Mouse (Mus musculus) ES-E14 (cell line): Measurements from ENCODE around the gene Man2b1. TPM values are rescaled to one million over a fixed set of nuclear protein-coding genes. Genes with fewer than 3 reads are reported as not detected.
"Not testable (repeated sequence)": the region's sequence is repeated elsewhere in the genome, so short reads cannot be mapped to it uniquely, and the experiment has no call there.

Source experiments
- DNase-seq: peaks from one replicate; pipeline ENCODE4 v3.0.0-alpha.2; 2013; ENCODE audit warnings: low read depth, low spot score
- H3K27ac ChIP-seq: 2 replicates; pipeline ENCODE4 v1.5.1; 2012; ENCODE audit warnings: low read depth, mild to moderate bottlenecking, low read length, moderate library complexity, mixed read lengths; ENCODE audit not compliant: poor library complexity, insufficient read depth, severe bottlenecking
- H3K36me3 ChIP-seq: 2 replicates; pipeline ENCODE4 v1.6.1; 2012; ENCODE audit warnings: mild to moderate bottlenecking, low read length, moderate library complexity, mixed read lengths; ENCODE audit not compliant: control insufficient read depth, poor library complexity, insufficient read depth, severe bottlenecking
- H3K4me1 ChIP-seq, 2 experiments: fragments of 150-350 bp in 1 of 2; sonication (generic) in 1 of 2; 2 replicates each; pipeline ENCODE4 v1.6.1; 2012; ENCODE audit warnings: low read length in 2 of 2, mild to moderate bottlenecking in 1 of 2, mixed read lengths in 1 of 2; ENCODE audit not compliant: control insufficient read depth in 2 of 2, insufficient read depth in 2 of 2, poor library complexity in 1 of 2
- H3K4me3 ChIP-seq, 2 experiments: fragments of 150-350 bp in 1 of 2; sonication (generic) in 1 of 2; 2 replicates each; pipeline ENCODE4 v1.5.1; 2012; ENCODE audit warnings: low read length in 2 of 2, low read depth in 1 of 2, mild to moderate bottlenecking in 1 of 2, mixed read lengths in 1 of 2; ENCODE audit not compliant: insufficient read depth in 1 of 2, poor library complexity in 1 of 2, severe bottlenecking in 1 of 2
- H3K9ac ChIP-seq: 2 replicates; pipeline ENCODE4 v1.6.1; 2012; ENCODE audit warnings: low read depth, mild to moderate bottlenecking, low read length, mixed read lengths; ENCODE audit not compliant: poor library complexity, insufficient read depth, severe bottlenecking
- H3K9me3 ChIP-seq: fragments of 150-350 bp; sonication (generic); 2 replicates; pipeline ENCODE4 v1.6.1; 2012; ENCODE audit warnings: low read depth, mild to moderate bottlenecking, low read length; ENCODE audit not compliant: control insufficient read depth, insufficient read depth
- CHD2 ChIP-seq: IDR thresholded peaks from 2 replicates; pipeline ENCODE4 v1.6.1; 2014; ENCODE audit warnings: mild to moderate bottlenecking, low read depth, low read length, inconsistent platforms
- HCFC1 ChIP-seq: IDR thresholded peaks from 2 replicates; pipeline ENCODE4 v1.6.1; 2012; ENCODE audit warnings: low read length, inconsistent platforms, borderline replicate concordance; ENCODE audit not compliant: insufficient read depth
- MAFK ChIP-seq: IDR thresholded peaks from 2 replicates; pipeline ENCODE4 v1.6.1; 2014; ENCODE audit warnings: mild to moderate bottlenecking, low read depth, low read length, inconsistent platforms; ENCODE audit not compliant: insufficient read depth
- ZC3H11A ChIP-seq: IDR thresholded peaks from 2 replicates; pipeline ENCODE4 v1.6.1; 2012; ENCODE audit warnings: low read depth, mild to moderate bottlenecking, inconsistent platforms, low read length, borderline replicate concordance
- ZNF384 ChIP-seq: IDR thresholded peaks from 2 replicates; pipeline ENCODE4 v1.6.1; 2012; ENCODE audit warnings: low read depth, low read length, inconsistent platforms
- in situ Hi-C, 2 experiments: fragments of 600-800 bp; cut with MboI; formaldehyde crosslinking; loops; one replicate each; pipeline ENCODE4 v1.15.1; 2025; ENCODE audit warnings: low sequenced_read_pairs in 2 of 2, inconsistent platforms in 1 of 2; ENCODE audit not compliant: unreplicated experiment in 2 of 2
- total RNA-seq: library from RNA; depleted of rRNA; stranded (reverse); fragments of 300-350 nt; gene quantifications from 2 replicates; pipeline ENCODE4 v1.2.3, GENCODE M21; 2012; rRNA removed

Man2b1 gene
- total RNA-seq, 1 experiment, result 40.2 TPM

DNA sequence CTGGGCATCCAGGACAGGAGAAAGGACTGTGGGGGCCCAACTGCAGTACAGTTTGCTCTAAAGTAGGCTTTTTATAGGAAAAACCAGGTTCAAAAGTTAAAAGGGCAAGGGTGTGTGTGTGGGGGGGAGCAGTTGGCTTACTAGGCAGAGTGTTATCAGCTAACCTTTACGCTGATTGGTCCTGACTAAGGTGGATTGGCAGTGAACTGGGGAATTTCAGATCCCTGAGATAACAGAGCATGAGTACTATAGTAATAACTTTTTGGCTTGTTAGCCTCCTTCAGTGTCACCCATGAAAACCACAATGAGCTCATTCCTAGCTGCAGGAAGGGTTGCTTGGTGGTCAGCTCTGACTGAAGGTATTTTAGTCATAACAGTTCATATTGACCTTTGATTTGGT lies 49.3 kb downstream of the Man2b1 start:
- TF ChIP-seq HCFC1, result no peak
- TF ChIP-seq ZNF384, result no peak
- TF ChIP-seq MAFK, result no peak
- TF ChIP-seq ZC3H11A, result no peak
- TF ChIP-seq CHD2, result no peak
- Histone ChIP-seq H3K9ac (no peak overlapping the region), H3K4me1 (no peaks in the 10 kb centered on the region), H3K36me3 (no peaks in the 10 kb centered on the region), H3K27ac (no peak overlapping the region), H3K4me3 (no peak overlapping the region), H3K9me3 (no peaks in the 10 kb centered on the region)
- in situ Hi-C loops, result no loop called here
- DNase-seq, result no peak

GRCm38 (mm10) chr8:85135690-85136089 lies 52.6 kb downstream of the Man2b1 start:
- DNase-seq, H3K4me3 ChIP-seq, H3K9ac ChIP-seq, H3K9me3 ChIP-seq, H3K36me3 ChIP-seq, in situ Hi-C loops, H3K27ac ChIP-seq, H3K4me1 ChIP-seq: not testable (repeated sequence)

GRCm38 (mm10) chr8:85142516-85142915 lies 59.4 kb downstream of the Man2b1 start:
- in situ Hi-C loops, result no loop called here
- Histone ChIP-seq H3K9me3 (no peaks in the 10 kb centered on the region), H3K4me3 (no peak overlapping the region), H3K4me1 (no peaks in the 10 kb centered on the region), H3K27ac (no peak overlapping the region), H3K36me3 (no peaks in the 10 kb centered on the region), H3K9ac (no peak overlapping the region)
- no peak for TF ChIP-seq HCFC1
- no peak for TF ChIP-seq MAFK
- TF ChIP-seq ZNF384, result no peak
- no peak for DNase-seq

Other genes starting within 250 kb of the Man2b1 start
- 76.7 and 76.8 TPM in 2 replicates for gene Rad23a, start 242.6 kb upstream of the Man2b1 start, total RNA-seq
- 1,121 and 1,357 TPM in 2 replicates for gene Calr, start 236.3 kb upstream of the Man2b1 start, total RNA-seq
- gene Farsa, start 226.3 kb upstream of the Man2b1 start, total RNA-seq, result 123 and 137 TPM in 2 replicates
- gene Syce2, start 211.2 kb upstream of the Man2b1 start, total RNA-seq, result 34.7 and 42.3 TPM in 2 replicates
- 36.3 and 57.2 TPM in 2 replicates for gene Gcdh, start 189.3 kb upstream of the Man2b1 start, total RNA-seq
- 0.31 and 0.53 TPM in 2 replicates for gene Klf1, start 181.3 kb upstream of the Man2b1 start, total RNA-seq
- 23.7 and 29.5 TPM in 2 replicates for gene Dnase2a, start 174.7 kb upstream of the Man2b1 start, total RNA-seq
- gene Mast1, start 145.9 kb upstream of the Man2b1 start, total RNA-seq, result 1.4 and 2.5 TPM in 2 replicates
- gene Rtbdn, start 136.3 kb upstream of the Man2b1 start, total RNA-seq, result 0.13 TPM in 1 of 2 replicates, not detected in the other
- gene Gm49661, start 113.8 kb upstream of the Man2b1 start, total RNA-seq, result not detected in 2 replicates
- gene Prdx2, start 113.7 kb upstream of the Man2b1 start, total RNA-seq, result 259 and 328 TPM in 2 replicates
- 160 and 174 TPM in 2 replicates for gene Rnaseh2a, start 113.5 kb upstream of the Man2b1 start, total RNA-seq
- 53.8 and 57.6 TPM in 2 replicates for gene Junb, start 104.6 kb upstream of the Man2b1 start, total RNA-seq
- 28.6 and 52.9 TPM in 2 replicates for gene Hook2, start 92.7 kb upstream of the Man2b1 start, total RNA-seq
- gene Best2, start 68.7 kb upstream of the Man2b1 start, total RNA-seq, result 0.22 and 0.48 TPM in 2 replicates
- gene Asna1, start 58.0 kb upstream of the Man2b1 start, total RNA-seq, result 237 and 266 TPM in 2 replicates
- 161 and 181 TPM in 2 replicates for gene Trir, start 56.4 kb upstream of the Man2b1 start, total RNA-seq
- 88.4 and 101 TPM in 2 replicates for gene Tnpo2, start 46.4 kb upstream of the Man2b1 start, total RNA-seq
- 49.3 and 86.0 TPM in 2 replicates for gene Fbxw9, start 23.2 kb upstream of the Man2b1 start, total RNA-seq
- gene Gm5741, start 15.3 kb upstream of the Man2b1 start, total RNA-seq, result not detected in 2 replicates
- gene Dhps, start 11.5 kb upstream of the Man2b1 start, total RNA-seq, result 54.1 and 63.1 TPM in 2 replicates
- 24.9 and 27.6 TPM in 2 replicates for gene Wdr83os, start 2.5 kb upstream of the Man2b1 start, total RNA-seq
- 26.4 and 32.6 TPM in 2 replicates for gene Wdr83, start 2.0 kb upstream of the Man2b1 start, total RNA-seq
- 0.58 and 1.0 TPM in 2 replicates for gene Zfp791, start 39.8 kb downstream of the Man2b1 start, total RNA-seq
- gene Cks1brt, start 68.7 kb downstream of the Man2b1 start, total RNA-seq, result not detected in 2 replicates
- gene Olfr371, start 142.7 kb downstream of the Man2b1 start, total RNA-seq, result not detected in 2 replicates
- gene Orc6, start 216.4 kb downstream of the Man2b1 start, total RNA-seq, result 60.7 and 105 TPM in 2 replicates
- 74.8 and 109 TPM in 2 replicates for gene Vps35, start 216.5 kb downstream of the Man2b1 start, total RNA-seq